Mouse (Mus musculus): Measurements from ENCODE around the gene Mep1a. TPM values are rescaled to one million over a fixed set of nuclear protein-coding genes. Genes with fewer than 3 reads are reported as not detected.
"Not testable (repeated sequence)": the region's sequence is repeated elsewhere in the genome, so short reads cannot be mapped to it uniquely, and the experiment has no call there.

Mep1a gene
- not detected in 2 replicates for polyA plus RNA-seq (2015; fragmentation: Nextera tagmentation; extraction: Ambion mirVana)

DNA sequence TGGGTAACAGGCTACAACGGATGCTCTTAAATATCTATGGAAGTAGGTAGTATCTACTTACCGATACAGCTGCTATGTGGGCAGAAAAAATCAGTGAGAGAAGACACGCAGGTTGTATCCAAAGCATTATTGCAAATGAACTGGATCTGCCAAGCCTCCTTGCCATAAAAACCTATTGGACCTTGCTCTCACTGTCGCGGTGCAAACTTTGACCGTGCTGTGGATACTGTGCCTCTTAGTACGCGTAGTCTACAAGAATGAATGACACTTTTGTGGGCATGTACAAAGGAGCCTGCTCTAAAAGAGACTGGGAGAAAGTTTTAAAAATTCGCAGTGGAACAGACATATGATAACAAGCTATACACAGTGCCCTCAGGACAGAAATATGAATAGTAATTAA, at the start of gene Mep1a:
Mep1a (minus strand) TSS at position 221 of the 400 bp plus-strand sequence.
- no peak for ATAC-seq (ENCODE audit: low FRiP score, low read depth)
- H3K27ac ChIP-seq = no peak within 1 kb of the TSS
- no peaks in the 10 kb centered on the region for H3K36me3 ChIP-seq
- no peak within 1 kb of the TSS for H3K4me2 ChIP-seq (replicated peaks)
- H3K9me3 ChIP-seq = no peaks in the 10 kb centered on the region
- H3K4me3 ChIP-seq = no peak within 1 kb of the TSS
- no peak within 1 kb of the TSS for H3K9ac ChIP-seq
- H3K27me3 ChIP-seq = no peaks in the 10 kb centered on the region
- H3K4me1 ChIP-seq = no peaks in the 10 kb centered on the region
- 92% methylated on average over 9 of the region's 9 CpGs for WGBS

- Histone ChIP-seq H3K4me1 (no peaks in the 10 kb centered on the region), H3K4me2 (replicated peaks) (no peak overlapping the region), H3K36me3 (no peaks in the 10 kb centered on the region), H3K9me3 (no peaks in the 10 kb centered on the region), H3K27ac (no peak overlapping the region), H3K9ac (no peak overlapping the region), H3K4me3 (no peak overlapping the region), H3K27me3 (no peaks in the 10 kb centered on the region)
- WGBS = 36% methylated on average over 3 of the region's 3 CpGs
- no peak for ATAC-seq (ENCODE audit: low FRiP score, low read depth)
Measured at GRCm38 (mm10) chr17:43551122-43551630, 48.6 kb upstream of the Mep1a start.

DNA sequence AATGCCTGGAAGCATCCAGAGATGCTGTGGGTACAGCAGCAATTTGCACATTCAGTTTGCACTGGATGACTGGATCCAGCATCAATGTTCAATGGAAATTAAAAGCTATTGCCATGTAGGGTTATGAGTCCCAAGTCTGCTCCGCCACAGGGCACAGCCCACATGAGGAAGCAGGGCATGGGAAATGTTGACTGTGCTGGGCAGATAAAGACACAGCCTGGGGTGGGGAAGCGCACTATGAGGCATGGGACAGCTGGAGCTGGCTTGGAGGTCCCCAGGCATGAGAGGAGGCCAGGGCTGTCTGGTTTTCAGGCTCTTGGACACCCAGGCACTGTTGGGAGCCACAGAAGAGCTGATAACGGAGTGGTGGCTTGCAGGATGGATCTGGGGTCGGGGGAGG, 41.4 kb upstream of the Mep1a start:
- no peak overlapping the region for H3K4me2 ChIP-seq (replicated peaks)
- H3K9me3 ChIP-seq = no peaks in the 10 kb centered on the region
- H3K9ac ChIP-seq = no peak overlapping the region
- no peak overlapping the region for H3K4me3 ChIP-seq
- no peaks in the 10 kb centered on the region for H3K4me1 ChIP-seq
- no peak overlapping the region for H3K27ac ChIP-seq
- H3K27me3 ChIP-seq = no peaks in the 10 kb centered on the region
- H3K36me3 ChIP-seq = no peaks in the 10 kb centered on the region
- ATAC-seq (ENCODE audit: low FRiP score, low read depth) = no peak
- WGBS = 86% methylated on average over 4 of the region's 4 CpGs

DNA sequence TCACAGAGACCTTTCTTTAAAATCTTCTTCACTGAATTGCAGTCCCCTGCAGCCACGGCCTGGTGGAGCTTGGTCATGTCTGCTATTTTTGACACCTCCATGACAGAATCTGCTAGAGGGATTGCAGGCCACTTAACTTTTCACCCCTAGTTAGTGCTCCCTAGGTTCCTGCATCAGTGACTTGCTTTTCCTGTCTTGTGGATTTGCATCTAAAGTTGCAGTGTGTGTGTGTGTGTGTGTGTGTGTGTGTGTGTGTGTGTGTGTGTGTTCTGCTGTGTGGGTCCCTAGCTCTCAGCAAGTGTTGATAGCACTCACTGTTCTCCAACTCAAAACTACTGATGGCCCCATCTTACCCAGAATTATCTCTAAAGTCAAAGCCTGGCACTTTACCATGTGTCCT, 40.9 kb upstream of the Mep1a start, which contains the start of gene Ankrd66:
Ankrd66 (minus strand) TSS at position 101 of the 400 bp plus-strand sequence.
- no peak for ATAC-seq (ENCODE audit: low FRiP score, low read depth)
- 31% methylated on average over 1 of the region's 1 CpGs for WGBS
- H3K4me1 ChIP-seq = no peaks in the 10 kb centered on the region
- no peak within 1 kb of the TSS for H3K4me3 ChIP-seq
- no peak within 1 kb of the TSS for H3K27ac ChIP-seq
- H3K27me3 ChIP-seq = no peaks in the 10 kb centered on the region
- H3K36me3 ChIP-seq = no peaks in the 10 kb centered on the region
- H3K9ac ChIP-seq = no peak within 1 kb of the TSS
- H3K9me3 ChIP-seq = no peaks in the 10 kb centered on the region
- H3K4me2 ChIP-seq (replicated peaks) = no peak within 1 kb of the TSS

GRCm38 (mm10) chr17:43538767-43539166, 36.2 kb upstream of the Mep1a start:
- H3K4me2 ChIP-seq (replicated peaks) = no peak overlapping the region
- no peak overlapping the region for H3K27ac ChIP-seq
- WGBS = 88% methylated on average over 3 of the region's 3 CpGs
- H3K4me3 ChIP-seq = no peak overlapping the region
- H3K9me3 ChIP-seq = no peaks in the 10 kb centered on the region
- H3K27me3 ChIP-seq = no peaks in the 10 kb centered on the region
- no peak for ATAC-seq (ENCODE audit: low FRiP score, low read depth)
- H3K36me3 ChIP-seq = no peaks in the 10 kb centered on the region
- peaks cover 9% of the 10 kb centered on the region; the same call in 1 of the 2 replicates for H3K4me1 ChIP-seq
- no peak overlapping the region for H3K9ac ChIP-seq

DNA sequence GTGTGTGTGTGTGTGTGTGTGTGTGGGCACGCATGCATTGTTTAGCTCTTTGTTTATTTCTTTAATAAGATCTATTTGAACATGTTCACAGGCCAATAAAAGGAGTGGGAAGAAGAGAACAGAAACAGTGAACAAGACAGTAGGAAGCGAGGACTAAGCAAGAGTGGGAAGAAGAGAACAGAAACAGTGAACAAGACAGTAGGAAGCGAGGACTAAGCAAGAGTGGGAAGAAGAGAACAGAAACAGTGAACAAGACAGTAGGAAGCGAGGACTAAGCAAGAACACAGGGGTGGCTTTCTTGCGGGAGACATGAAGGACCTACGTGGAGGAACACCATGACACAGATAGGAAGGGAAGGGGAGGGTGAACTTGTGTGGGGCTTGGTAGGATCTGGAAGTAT, 34.2 kb upstream of the Mep1a start:
- not testable (repeated sequence) for H3K27me3 ChIP-seq; H3K4me2 ChIP-seq (replicated peaks); H3K9ac ChIP-seq; H3K36me3 ChIP-seq; H3K4me1 ChIP-seq; H3K4me3 ChIP-seq; H3K27ac ChIP-seq; H3K9me3 ChIP-seq; ATAC-seq (ENCODE audit: low FRiP score, low read depth)
- 91% methylated on average over 6 of the region's 6 CpGs for WGBS

- WGBS = 17% methylated on average over 23 of the region's 23 CpGs
- Histone ChIP-seq H3K36me3 (no peaks in the 10 kb centered on the region), H3K4me2 (replicated peaks) (peak overlapping the region; percentile 62), H3K9me3 (no peaks in the 10 kb centered on the region), H3K4me3 (peak overlapping the region; percentile 35), H3K4me1 (peaks cover 9% of the 10 kb centered on the region; the same call in 1 of the 2 replicates), H3K27me3 (no peaks in the 10 kb centered on the region), H3K27ac (peak overlapping the region; percentile 22; the same call in 1 of the 2 replicates), H3K9ac (peak overlapping the region; percentile 50)
- peak; percentile 89 for ATAC-seq (ENCODE audit: low FRiP score, low read depth)
Measured at GRCm38 (mm10) chr17:43534362-43535222, 32.0 kb upstream of the Mep1a start.

DNA sequence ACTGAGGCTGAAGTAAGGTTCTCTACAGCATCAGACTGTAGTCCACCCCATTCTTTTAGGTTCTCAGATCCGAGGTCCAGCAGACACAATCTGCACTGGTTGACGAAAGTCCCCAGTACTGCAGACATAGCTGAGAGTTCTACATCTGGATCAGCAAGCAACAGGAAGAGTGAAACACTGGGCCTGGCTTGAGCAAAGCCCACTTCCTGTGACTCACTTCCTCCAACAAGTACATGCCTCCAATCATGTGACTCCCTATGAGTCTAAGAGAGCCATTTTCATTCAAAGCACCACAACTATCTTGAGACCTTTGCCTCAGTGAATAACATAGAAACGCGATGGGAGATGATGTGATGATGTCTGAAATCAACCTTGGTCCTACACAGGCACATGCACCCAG, 28.6 kb upstream of the Mep1a start:
- no peak overlapping the region for H3K27ac ChIP-seq
- 91% methylated on average over 4 of the region's 4 CpGs for WGBS
- no peaks in the 10 kb centered on the region for H3K27me3 ChIP-seq
- no peaks in the 10 kb centered on the region for H3K36me3 ChIP-seq
- no peak for ATAC-seq (ENCODE audit: low FRiP score, low read depth)
- H3K9ac ChIP-seq = no peak overlapping the region
- H3K4me1 ChIP-seq = peaks cover 9% of the 10 kb centered on the region; the same call in 1 of the 2 replicates
- H3K4me3 ChIP-seq = no peak overlapping the region
- no peak overlapping the region for H3K4me2 ChIP-seq (replicated peaks)
- no peaks in the 10 kb centered on the region for H3K9me3 ChIP-seq

GRCm38 (mm10) chr17:43530507-43530906, 27.9 kb upstream of the Mep1a start:
- Histone ChIP-seq H3K9me3 (no peaks in the 10 kb centered on the region), H3K27me3 (no peaks in the 10 kb centered on the region), H3K36me3 (no peaks in the 10 kb centered on the region), H3K4me2 (replicated peaks) (no peak overlapping the region), H3K27ac (no peak overlapping the region), H3K4me1 (peaks cover 9% of the 10 kb centered on the region; the same call in 1 of the 2 replicates), H3K4me3 (no peak overlapping the region), H3K9ac (no peak overlapping the region)
- WGBS = 91% methylated on average over 2 of the region's 2 CpGs
- ATAC-seq (ENCODE audit: low FRiP score, low read depth) = no peak

DNA sequence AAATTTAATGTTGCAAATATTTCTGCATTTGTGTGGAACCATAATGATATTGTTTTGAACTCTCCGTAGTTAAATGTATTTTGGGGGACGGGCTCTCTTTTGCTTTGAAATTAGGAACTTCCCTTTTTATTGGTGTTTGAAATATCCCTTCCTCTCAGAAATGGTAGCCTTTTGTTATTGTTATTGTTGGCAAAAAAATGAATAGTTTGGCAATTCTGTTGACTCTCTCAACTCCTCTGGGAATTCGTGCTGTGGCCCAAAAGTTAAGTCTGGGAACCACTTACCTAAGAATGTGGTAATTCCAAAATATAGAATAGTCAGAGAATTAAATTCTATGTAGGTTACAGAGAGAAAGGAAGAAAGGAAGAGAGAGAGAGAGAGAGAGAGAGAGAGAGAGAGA, 17.6 kb upstream of the Mep1a start:
- WGBS = 79% methylated on average over 3 of the region's 3 CpGs
- Histone ChIP-seq H3K9me3 (peaks cover under 1% of the 10 kb centered on the region; the same call in 1 of the 2 replicates), H3K27me3 (peaks cover 8% of the 10 kb centered on the region; the same call in 1 of the 2 replicates), H3K4me2 (replicated peaks) (no peak overlapping the region), H3K9ac (no peak overlapping the region), H3K27ac (no peak overlapping the region), H3K4me1 (no peaks in the 10 kb centered on the region), H3K4me3 (no peak overlapping the region), H3K36me3 (no peaks in the 10 kb centered on the region)
- no peak for ATAC-seq (ENCODE audit: low FRiP score, low read depth)

- peak; percentile 51 for ATAC-seq (ENCODE audit: low FRiP score, low read depth)
- Histone ChIP-seq H3K27ac (no peak overlapping the region), H3K4me3 (no peak overlapping the region), H3K9ac (no peak overlapping the region), H3K9me3 (peaks cover 12% of the 10 kb centered on the region), H3K4me2 (replicated peaks) (no peak overlapping the region), H3K36me3 (no peaks in the 10 kb centered on the region), H3K27me3 (peaks cover 8% of the 10 kb centered on the region; the same call in 1 of the 2 replicates), H3K4me1 (no peaks in the 10 kb centered on the region)
- 27% methylated on average over 18 of the region's 18 CpGs for WGBS
Measured at GRCm38 (mm10) chr17:43518644-43519409, 16.2 kb upstream of the Mep1a start.

GRCm38 (mm10) chr17:43510782-43511181, 8.2 kb upstream of the Mep1a start:
- Histone ChIP-seq H3K4me2 (replicated peaks) (no peak overlapping the region), H3K27ac (no peak overlapping the region), H3K36me3 (no peaks in the 10 kb centered on the region), H3K9ac (no peak overlapping the region), H3K4me1 (no peaks in the 10 kb centered on the region), H3K9me3 (peaks cover 12% of the 10 kb centered on the region), H3K4me3 (no peak overlapping the region), H3K27me3 (no peaks in the 10 kb centered on the region)
- WGBS = 25% methylated on average over 4 of the region's 4 CpGs
- no peak for ATAC-seq (ENCODE audit: low FRiP score, low read depth)

Data from limb, embryonic 13.5 days (tissue).